Mouse (Mus musculus): ENCODE measurements around the gene Lsm11. TPM values are rescaled to one million over a fixed set of nuclear protein-coding genes. Genes with fewer than 3 reads are reported as not detected.
A peak's percentile ranks its signal among the peaks of the same experiment; 100 is the strongest.
"Not testable (repeated sequence)": the region's sequence is repeated elsewhere in the genome, so short reads cannot be mapped to it uniquely, and the experiment has no call there.

Lsm11 gene
- polyA plus RNA-seq, 1 experiment from 2014 or later, result 8.8 TPM

- no peak overlapping the region for H3K4me3 ChIP-seq (ENCODE audit: low read length)
- H3K9me3 ChIP-seq (ENCODE audit: control insufficient read depth, low read length), result no peaks in the 10 kb centered on the region
- H3K4me2 ChIP-seq (replicated peaks; ENCODE audit: low read depth, low read length), result no peak overlapping the region
- no peak overlapping the region for H3K9ac ChIP-seq (ENCODE audit: low read depth, low read length)
- H3K36me3 ChIP-seq (ENCODE audit: control insufficient read depth, insufficient read depth, low read length), result peaks cover 32% of the 10 kb centered on the region
- 53% methylated on average over 8 of the region's 8 CpGs for WGBS
- H3K27ac ChIP-seq (ENCODE audit: low read depth, low read length), result no peak overlapping the region
- no peak for ATAC-seq (ENCODE audit: low FRiP score, low TSS enrichment)
- H3K27me3 ChIP-seq (ENCODE audit: control insufficient read depth, insufficient read depth, low read length), result no peaks in the 10 kb centered on the region
- peaks cover 14% of the 10 kb centered on the region; the same call in 1 of the 2 replicates for H3K4me1 ChIP-seq (ENCODE audit: control insufficient read depth, insufficient read depth, low read length)
Observed at GRCm38 (mm10) chr11:45883270-45883931, 61.3 kb downstream of the Lsm11 start.

GRCm38 (mm10) chr11:45881683-45882068, 63.1 kb downstream of the Lsm11 start:
- H3K9ac ChIP-seq (ENCODE audit: low read depth, low read length), result no peak overlapping the region
- peak; percentile 51 for ATAC-seq (ENCODE audit: low FRiP score, low TSS enrichment)
- 45% methylated on average over 5 of the region's 5 CpGs for WGBS
- H3K4me2 ChIP-seq (replicated peaks; ENCODE audit: low read depth, low read length), result no peak overlapping the region
- no peak overlapping the region for H3K4me3 ChIP-seq (ENCODE audit: low read length)
- peaks cover 14% of the 10 kb centered on the region; the same call in 1 of the 2 replicates for H3K4me1 ChIP-seq (ENCODE audit: control insufficient read depth, insufficient read depth, low read length)
- H3K36me3 ChIP-seq (ENCODE audit: control insufficient read depth, insufficient read depth, low read length), result peaks cover 16% of the 10 kb centered on the region
- H3K9me3 ChIP-seq (ENCODE audit: control insufficient read depth, low read length), result no peaks in the 10 kb centered on the region
- no peaks in the 10 kb centered on the region for H3K27me3 ChIP-seq (ENCODE audit: control insufficient read depth, insufficient read depth, low read length)
- H3K27ac ChIP-seq (ENCODE audit: low read depth, low read length), result peak overlapping the region; percentile 20; the same call in 1 of the 2 replicates

- ATAC-seq (ENCODE audit: low FRiP score, low TSS enrichment), result peak; percentile 33; the same call in 1 of the 2 replicates
- Histone ChIP-seq H3K27me3 (ENCODE audit: control insufficient read depth, insufficient read depth, low read length) (no peaks in the 10 kb centered on the region), H3K36me3 (ENCODE audit: control insufficient read depth, insufficient read depth, low read length) (peaks cover 11% of the 10 kb centered on the region), H3K9me3 (ENCODE audit: control insufficient read depth, low read length) (no peaks in the 10 kb centered on the region), H3K27ac (ENCODE audit: low read depth, low read length) (peak overlapping the region; percentile 8; the same call in 1 of the 2 replicates), H3K9ac (ENCODE audit: low read depth, low read length) (no peak overlapping the region), H3K4me3 (ENCODE audit: low read length) (no peak overlapping the region), H3K4me2 (replicated peaks; ENCODE audit: low read depth, low read length) (no peak overlapping the region), H3K4me1 (ENCODE audit: control insufficient read depth, insufficient read depth, low read length) (peaks cover 14% of the 10 kb centered on the region; the same call in 1 of the 2 replicates)
- WGBS, result 61% methylated on average over 6 of the region's 6 CpGs
Observed at GRCm38 (mm10) chr11:45881026-45881682, 63.6 kb downstream of the Lsm11 start.

- not testable (repeated sequence) for H3K27me3 ChIP-seq (ENCODE audit: control insufficient read depth, insufficient read depth, low read length); H3K9me3 ChIP-seq (ENCODE audit: control insufficient read depth, low read length); H3K4me2 ChIP-seq (replicated peaks; ENCODE audit: low read depth, low read length); ATAC-seq (ENCODE audit: low FRiP score, low TSS enrichment); H3K36me3 ChIP-seq (ENCODE audit: control insufficient read depth, insufficient read depth, low read length); H3K4me3 ChIP-seq (ENCODE audit: low read length); H3K27ac ChIP-seq (ENCODE audit: low read depth, low read length); H3K9ac ChIP-seq (ENCODE audit: low read depth, low read length)
- H3K4me1 ChIP-seq (ENCODE audit: control insufficient read depth, insufficient read depth, low read length), result peaks cover 14% of the 10 kb centered on the region; the same call in 1 of the 2 replicates
- WGBS, result 72% methylated on average over 4 of the region's 4 CpGs
Observed at GRCm38 (mm10) chr11:45879366-45879765, 65.4 kb downstream of the Lsm11 start.

Other genes with a start within 250 kb of the Lsm11 start
- 58.1 and 86.3 TPM in 2 replicates for gene Clint1, start 92.9 kb downstream of the Lsm11 start, polyA plus RNA-seq (2014; fragmentation: Nextera tagmentation; extraction: Ambion mirVana)
- 15.9 and 16.6 TPM in 2 replicates for gene Thg1l, start 10.6 kb upstream of the Lsm11 start, polyA plus RNA-seq (2014; fragmentation: Nextera tagmentation; extraction: Ambion mirVana)
- gene Sox30, start 35.4 kb upstream of the Lsm11 start, polyA plus RNA-seq (2014; fragmentation: Nextera tagmentation; extraction: Ambion mirVana), result 0.16 TPM in 2 replicates
- 5.0 and 5.4 TPM in 2 replicates for gene Gm12166, start 107.4 kb upstream of the Lsm11 start, polyA plus RNA-seq (2014; fragmentation: Nextera tagmentation; extraction: Ambion mirVana)
- 7.6 and 14.7 TPM in 2 replicates for gene Adam19, start 111.1 kb upstream of the Lsm11 start, polyA plus RNA-seq (2014; fragmentation: Nextera tagmentation; extraction: Ambion mirVana)
- gene Nipal4, start 221.6 kb upstream of the Lsm11 start, polyA plus RNA-seq (2014; fragmentation: Nextera tagmentation; extraction: Ambion mirVana), result 0.13 and 0.22 TPM in 2 replicates

Data from kidney, embryonic 14.5 days (tissue).